Mouse (Mus musculus) gastrocnemius, adult 18-20 months (tissue): ENCODE measurements around the gene Dlg3. TPM values are rescaled to one million over a fixed set of nuclear protein-coding genes. Genes with fewer than 3 reads are reported as not detected.

Experiments
- DNase-seq: peaks from one replicate; pipeline ENCODE4 v3.0.0; 2021; ENCODE audit warnings: low spot score
- long read RNA-seq, 2 experiments: library from polyadenylated mRNA; stranded (forward); transcript quantifications; one replicate each; pipeline ENCODE4 v2.0.0; 2021
- total RNA-seq, 2 experiments: library from RNA; stranded (reverse); gene quantifications; 2 replicates each; pipeline ENCODE4 v1.2.3; 2021

Gene Dlg3
- 1 to 10 TPM; 1.1 to 1.9 TPM for total RNA-seq
- long read RNA-seq, experiment 1, result 0 reads
- long read RNA-seq, experiment 2, partial matches to known transcripts, result 0 of 2 reads
- long read RNA-seq, experiment 2, other reads (novel, unspliced or antisense), result 1 of 2 reads

DNA sequence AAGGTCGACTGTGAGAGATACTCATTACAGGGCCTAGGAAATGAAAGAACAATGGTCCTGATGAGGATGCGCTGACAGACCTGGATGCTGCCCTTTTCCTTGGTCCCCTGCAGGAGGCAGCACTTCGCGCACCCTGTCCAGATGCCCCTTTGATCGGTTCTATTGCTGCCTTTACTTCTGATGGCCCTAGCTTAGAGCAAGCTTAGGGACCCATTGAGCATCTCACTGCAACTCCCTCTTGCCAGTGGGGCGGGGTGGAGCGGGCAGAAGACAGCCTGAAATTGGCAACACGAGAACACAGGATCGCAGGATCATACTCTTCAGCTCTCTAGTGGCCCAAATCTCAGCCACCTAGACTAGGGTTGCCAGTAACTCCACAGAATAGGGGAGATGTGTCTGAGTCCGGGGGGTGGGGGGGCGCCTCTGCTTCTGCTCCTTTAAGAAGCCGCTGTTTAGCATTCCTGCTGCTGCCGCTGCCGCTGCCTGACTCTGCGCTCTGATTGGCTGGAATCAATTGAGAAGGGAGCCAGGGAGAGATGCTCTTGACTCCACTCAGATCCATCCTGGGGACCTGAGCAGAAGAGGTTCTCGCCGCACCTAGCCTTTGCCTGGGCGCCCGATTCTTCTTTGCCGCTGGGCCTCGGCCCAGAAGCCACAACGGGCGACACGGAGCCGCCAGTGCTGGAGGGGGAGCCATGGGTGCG lies at the start of gene Dlg3:
Dlg3 (plus strand) TSS at position 542 of the 704 bp plus-strand sequence.
- no peak for DNase-seq

DNA sequence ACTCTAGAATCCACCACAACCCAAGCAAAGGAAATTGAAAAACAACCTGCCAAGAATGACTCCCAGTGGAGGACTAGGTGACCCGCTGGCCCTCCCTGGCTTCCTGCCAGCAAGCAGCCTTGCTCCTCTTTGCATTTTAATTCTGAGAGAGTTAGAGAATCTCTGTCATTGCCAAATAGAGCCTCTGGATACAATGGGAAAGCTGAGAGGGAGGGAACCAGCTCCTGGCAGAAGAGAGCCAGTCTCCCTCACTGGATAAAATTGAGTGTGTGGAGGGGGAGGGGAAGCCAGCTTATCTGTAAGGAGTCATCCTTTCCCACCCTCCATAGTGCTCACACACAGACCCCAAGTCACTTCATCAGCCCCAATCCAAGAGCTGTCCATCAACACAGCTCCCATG lies 38.6 kb upstream of the Dlg3 start:
- no peak for DNase-seq

DNA sequence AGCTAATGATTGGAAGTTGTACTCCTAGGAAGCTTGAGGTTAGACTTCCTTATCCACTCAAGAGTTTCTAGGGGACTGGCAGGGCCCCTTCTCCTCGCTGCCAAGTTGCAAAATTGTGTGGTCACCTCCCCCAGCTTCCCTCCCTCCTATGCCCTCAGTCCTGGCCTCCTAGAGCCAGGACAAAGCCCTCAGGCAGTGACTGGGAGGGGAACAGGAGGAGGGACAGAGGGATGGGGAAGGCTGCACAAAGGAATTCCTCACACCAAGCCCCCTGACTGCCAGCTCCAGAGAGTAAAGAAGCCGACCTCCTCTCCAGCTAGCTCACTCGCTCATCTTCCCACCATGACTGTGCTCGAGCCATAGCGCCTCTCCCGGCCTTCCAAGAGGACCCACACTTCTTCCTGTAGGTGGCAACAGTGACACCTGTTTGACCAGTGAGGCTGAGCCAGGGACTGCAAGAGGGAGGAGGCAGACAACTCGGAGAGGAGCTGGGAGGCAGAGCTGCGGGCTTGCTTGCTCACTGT lies 37.8 kb upstream of the Dlg3 start, which contains the start of gene Gdpd2:
Gdpd2 (plus strand) TSS at position 209 of the 524 bp plus-strand sequence.
- peak; percentile 8 for DNase-seq

DNA sequence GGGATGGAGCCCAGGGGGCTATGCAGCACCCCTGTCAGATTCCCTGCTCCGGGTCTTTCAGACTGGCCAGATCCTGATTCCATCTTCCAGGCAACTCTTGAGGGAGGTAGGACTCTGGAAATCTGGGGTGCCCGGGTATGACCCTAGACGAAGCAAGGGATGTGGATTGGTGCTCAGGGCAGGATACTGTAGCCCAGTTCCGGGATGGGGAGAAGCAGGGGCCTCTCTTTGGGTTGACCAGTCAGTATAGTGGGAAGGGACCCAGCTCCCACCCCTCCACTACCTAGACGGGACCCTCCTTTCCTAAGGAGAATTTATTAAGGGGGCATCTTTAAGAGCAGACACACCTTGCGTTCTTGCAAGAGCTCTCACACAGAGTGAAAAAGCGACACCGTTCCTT lies 37.3 kb upstream of the Dlg3 start:
- no peak for DNase-seq

DNA sequence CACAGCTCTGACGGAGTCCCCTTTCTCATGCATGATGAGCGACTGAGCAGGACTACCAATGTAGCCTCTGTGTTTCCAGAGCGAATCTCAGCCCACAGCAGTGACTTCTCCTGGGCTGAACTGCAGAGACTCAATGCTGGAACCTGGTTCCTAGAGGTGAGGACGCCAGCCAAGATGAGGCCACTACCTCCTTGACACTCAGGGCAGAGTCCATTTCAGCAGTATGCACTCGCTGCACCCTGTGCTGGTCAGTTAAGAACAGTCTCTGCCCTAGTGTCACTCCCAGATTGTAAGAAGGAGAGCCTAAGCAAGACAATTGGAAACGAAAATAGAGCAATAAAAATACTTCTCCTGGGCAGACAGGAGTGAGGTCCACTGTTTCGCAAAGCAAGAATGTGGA lies 33.2 kb upstream of the Dlg3 start:
- DNase-seq, result no peak

DNA sequence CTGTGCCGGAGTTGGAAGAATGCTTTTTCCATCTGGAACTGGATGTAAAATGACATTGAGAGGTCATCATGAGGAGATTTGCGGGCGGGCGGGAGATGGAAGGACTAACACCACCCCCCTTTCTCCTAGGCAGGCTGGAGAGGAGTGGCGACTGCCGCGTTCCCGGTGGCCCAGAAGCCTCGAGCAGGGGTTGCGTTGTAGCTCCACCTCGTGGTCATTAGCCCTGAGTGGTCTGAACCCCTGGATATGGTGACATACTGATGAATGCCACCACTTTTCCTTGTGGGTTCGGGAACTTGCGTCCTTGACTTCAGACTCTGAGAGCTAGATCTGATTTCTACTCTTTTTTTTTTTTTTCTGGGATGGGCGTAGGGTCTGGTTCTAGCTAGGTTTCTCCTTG lies 28.6 kb upstream of the Dlg3 start:
- peak; percentile 49 for DNase-seq

DNA sequence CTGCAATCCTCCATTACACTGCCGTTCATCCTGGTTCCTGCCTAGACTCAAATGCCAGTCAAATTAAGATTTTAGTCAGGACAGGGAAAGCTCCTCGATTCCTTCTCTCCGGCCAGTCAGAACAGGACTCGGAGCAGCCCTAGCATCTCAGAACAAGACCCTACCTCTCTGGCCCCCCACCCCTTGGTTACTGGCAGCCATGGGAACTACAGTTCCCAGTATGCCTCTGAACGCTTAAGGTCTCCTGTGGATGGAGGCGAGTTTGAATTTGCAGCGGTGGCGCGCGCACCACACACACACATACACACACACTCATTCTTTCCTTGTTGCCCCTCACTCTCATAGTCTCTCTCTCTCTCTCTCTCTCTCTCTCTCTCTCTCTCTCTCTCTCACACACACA lies 28.1 kb upstream of the Dlg3 start:
- DNase-seq, result no peak

DNA sequence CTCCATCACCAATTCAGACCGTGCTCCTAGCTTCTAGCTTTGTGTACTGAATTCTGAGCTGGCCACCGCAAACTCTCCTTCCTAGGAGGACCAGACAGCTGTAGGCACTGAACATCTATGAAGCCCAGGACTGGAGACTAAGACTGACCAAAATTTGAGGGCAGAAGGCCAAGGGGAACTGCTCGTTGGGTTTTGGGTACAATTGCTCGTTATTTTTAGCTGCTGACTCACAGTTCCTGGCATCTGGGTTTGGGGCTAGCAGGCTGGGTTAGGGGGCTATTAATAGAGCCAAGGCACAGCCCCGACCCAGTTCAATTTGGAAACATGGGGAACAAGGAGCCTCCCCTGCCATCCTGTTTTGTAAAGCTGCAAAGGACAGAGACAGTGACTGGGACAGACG lies 26.7 kb upstream of the Dlg3 start:
- peak; percentile 28 for DNase-seq

DNA sequence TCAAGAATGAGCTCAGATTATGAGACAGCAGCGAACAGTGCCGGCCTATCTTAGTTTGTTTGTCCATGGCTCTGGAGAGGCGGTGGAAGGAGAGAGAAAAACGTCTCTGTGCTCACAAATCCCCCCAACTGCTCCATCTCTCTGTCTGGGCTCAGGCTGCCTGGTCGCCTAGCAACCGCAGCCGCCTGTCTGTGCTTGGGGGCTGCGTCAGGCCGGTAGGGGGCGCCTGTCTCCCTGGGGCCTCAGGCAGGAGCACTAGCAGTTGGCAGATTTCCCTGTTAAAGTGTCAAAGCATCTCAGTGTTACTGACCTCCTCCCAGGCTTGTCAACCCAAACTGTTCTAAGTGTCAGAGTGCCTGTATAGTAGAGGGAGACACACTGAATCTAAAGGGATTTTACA lies 25.6 kb upstream of the Dlg3 start:
- peak; percentile 15 for DNase-seq

DNA sequence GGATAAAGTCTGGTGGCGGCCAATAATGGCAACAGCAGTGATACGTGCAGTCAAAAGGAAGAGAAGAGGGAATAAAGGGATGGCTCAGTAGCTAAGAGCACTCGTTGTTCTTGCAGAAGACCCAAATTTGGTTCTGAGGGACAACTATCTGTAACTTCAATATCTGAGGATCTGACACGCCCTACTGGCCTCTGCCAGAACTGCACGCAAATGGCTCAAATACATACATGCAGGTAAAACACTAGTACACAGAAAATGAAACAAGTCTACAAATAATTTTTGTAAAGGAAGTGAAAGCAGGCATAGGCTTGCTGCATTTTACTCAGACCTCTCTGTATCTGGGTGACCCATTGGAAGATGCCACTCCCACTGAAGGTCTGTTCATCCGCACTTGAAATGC lies 1.7 kb upstream of the Dlg3 start:
- no peak for DNase-seq

DNA sequence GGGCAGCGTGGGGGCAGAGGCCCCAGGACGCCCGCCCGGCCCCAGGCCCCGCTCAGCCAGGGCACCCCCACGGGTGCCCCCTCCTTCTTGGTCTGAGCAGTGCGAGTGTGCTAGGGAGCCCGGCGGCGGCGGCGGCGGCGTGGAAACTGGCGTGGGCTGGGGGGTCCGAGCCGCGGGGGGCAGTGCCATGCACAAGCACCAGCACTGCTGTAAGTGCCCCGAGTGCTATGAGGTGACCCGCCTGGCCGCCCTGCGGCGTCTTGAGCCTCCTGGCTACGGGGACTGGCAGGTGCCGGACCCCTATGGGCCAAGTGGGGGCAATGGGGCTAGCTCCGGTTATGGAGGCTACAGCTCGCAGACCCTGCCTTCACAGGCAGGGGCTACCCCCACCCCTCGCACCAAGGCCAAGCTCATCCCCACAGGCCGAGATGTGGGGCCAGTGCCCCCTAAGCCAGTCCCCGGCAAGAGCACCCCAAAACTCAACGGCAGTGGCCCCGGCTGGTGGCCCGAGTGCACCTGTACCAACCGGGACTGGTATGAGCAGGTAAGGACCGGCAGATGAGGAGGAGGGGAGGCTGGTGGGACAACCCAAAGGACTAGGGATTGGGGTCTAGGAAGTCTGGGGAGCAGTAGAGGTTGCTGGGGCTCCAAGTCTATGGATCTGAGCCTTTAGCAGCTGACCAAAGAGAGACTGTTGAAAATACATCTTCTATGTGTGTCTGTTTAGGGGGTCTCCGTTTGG lies 534 bp downstream of the Dlg3 start:
- no peak for DNase-seq

DNA sequence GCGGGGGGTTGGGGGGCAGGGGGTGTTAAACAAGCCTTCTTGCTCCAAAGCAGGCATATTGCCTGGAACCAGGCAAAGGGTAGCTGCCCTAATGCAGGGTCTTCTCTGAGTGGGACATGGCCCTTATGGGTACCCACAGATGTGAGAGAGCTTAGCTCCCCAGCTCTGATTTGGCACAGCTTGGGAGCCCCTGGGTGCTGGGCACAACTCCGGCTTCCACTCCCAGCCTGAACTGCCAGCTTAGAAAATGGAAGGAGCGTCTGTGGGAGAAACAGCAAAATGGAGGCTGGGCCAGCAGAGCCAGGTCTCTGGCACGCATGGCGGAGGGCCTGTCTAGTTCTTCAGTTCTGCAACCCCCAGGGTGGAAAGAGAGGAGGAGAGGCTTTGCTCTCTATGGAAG lies 1.8 kb downstream of the Dlg3 start:
- no peak for DNase-seq

DNA sequence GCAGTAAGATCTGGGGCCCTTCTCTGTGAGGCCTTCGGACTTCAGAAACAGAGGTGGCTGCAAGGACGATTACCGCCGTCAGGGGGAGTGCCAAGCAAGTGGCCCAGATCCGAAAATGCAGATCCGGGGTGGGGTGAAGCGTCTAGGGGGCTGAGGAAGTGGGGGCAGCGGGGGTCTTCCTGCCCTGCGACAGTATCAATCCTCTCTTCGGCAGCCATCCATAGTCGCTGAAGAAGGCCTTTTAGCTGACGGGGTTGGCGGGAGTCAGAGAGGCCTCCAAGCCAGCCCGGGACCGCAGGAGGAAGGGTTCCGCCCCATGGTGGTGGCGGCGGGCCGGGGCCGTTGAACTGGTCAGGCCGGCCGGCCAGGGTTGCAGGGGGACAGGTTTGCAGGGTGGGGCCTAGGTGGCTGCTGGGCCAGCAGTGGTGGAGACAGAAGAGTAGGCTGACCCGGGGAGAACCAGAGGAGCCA lies 6.9 kb downstream of the Dlg3 start:
- DNase-seq, result peak; percentile 61

DNA sequence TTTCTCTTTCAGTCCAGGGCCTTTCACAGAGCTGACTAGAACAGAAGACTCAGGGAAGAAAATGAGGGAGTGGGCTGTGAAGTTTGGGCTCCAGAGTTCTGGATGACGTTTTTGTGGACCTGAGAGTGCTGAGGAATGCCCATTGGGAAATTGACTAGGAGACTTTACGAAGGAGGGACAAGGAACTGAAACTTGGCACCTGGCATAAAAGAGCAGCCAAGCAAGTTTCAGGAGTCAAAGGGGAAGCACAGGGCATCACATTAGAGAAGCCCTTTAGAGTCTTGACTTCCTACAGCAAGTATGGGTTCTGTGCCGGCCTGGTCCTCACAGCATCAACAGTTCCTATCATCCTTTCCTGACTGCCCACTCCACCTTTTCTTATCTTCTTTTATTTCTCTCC lies 7.9 kb downstream of the Dlg3 start:
- DNase-seq, result no peak

DNA sequence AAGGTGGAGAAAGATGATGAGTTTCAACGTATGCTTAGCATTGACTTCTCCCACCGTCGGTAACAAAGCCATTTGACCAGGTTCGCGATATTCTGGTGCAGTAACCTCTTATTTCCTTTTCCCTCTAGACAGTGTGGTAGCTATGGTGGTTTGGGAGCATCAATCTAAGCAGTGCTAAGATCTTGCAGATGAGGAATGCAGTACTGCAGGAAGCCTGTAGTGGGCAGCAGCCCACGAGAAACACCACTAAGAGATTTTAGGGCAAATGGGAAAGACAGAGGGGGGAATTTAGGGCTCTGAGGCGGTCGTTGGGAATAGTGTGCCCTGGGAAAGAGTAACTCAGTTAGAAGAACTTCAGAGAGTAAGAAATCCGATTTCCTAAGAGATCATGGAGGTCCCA lies 9.0 kb downstream of the Dlg3 start:
- peak; percentile 39 for DNase-seq

DNA sequence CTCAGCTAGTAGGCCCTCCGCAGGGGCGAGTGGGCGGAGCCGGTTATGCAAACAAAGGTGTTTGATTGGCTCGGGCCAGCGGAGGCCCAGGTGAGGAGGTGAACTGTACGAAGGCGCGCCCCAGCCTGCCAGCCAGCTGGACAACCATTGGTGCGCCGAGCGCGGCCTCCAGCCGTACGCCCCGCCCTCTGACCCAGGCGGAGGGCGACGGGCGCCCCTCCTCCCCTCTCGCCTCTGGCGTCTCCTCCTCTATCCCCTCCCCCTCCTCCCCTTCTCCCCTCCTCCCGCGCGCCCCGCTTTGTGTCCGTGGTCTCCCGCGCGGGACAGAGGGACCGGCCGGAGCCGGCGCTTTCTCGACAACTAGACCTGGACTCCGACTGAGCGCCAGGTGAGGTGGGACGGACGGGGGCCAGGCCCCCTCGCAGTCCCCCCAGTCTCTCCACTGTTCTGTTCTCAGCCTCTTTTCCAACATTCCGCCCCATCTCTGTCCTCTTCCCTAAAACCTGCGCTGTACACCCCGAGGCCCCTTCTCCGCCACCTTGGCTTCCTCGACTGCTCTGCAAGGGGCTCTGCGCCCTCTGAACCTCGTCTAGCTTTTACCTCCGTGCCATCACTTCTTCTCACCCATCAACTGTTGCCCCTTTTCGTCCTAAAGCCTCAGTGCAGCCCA lies 9.6 kb downstream of the Dlg3 start:
- peak; percentile 54 for DNase-seq

DNA sequence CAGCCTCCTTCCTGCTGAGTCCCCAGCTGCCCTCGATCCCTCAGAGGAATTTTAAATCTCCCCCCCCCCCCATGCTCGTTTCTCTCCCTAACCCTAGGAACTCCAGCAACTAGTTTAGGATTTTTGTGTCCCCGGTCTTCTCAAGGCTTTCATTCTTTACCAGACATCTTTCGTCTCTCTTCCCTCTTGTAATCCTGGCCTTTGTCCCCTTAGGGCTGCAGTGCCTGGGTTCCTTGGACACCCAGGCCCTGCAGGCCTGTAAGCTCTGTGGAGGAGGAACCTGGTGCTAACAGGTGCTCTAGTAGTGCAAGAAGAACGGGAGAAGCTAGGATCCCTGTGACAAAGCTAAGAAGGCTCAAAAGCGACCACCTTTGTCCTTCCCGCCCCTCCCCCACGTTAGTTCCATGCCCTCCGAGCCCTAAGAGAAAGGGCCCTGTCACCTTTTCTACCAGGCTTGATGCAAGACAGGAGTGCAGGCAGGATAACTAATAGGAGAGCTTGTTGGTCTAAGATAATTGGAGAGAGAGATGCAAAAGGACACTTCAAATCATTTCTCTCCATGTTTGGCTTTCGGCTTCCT lies 10.2 kb downstream of the Dlg3 start:
- no peak for DNase-seq

DNA sequence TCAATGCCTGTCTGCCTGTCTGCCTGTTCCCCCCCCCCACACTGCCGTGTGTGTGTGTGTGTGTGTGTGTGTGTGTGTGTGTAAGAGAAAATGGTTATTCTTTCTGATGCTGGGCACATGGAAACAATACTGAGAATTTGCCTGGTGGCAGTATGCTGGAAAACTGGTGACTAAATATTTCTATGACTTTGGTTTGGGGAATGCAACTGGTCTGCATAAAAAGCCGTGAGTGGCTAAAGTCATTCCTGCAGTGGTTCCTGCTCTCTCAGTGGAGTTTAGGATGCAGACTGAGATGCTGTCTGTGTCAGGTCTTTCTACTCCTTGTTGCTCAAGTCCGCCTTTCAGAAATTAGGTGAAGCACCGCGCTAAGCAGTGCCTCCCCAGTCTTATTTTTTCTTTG lies 10.9 kb downstream of the Dlg3 start:
- no peak for DNase-seq

DNA sequence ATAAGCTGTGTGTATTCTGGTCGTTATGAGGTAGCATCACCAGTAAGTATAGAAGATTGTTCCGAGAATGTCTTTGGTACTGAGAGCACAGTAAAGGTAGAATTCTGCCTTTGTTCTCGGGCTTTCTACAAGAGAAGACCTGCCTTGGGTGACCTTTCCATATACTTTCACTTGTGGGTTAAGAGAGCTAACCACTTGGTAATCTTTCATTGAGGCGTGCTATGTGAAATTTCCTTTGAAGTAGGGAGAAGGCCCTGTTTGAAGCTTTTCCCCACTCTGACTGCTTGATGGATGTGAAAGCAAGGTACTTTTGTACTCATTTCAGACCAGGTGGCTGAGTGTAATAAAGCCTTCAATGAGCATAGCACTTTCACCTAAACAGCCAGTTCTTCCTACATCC lies 21.8 kb downstream of the Dlg3 start:
- DNase-seq, result no peak

DNA sequence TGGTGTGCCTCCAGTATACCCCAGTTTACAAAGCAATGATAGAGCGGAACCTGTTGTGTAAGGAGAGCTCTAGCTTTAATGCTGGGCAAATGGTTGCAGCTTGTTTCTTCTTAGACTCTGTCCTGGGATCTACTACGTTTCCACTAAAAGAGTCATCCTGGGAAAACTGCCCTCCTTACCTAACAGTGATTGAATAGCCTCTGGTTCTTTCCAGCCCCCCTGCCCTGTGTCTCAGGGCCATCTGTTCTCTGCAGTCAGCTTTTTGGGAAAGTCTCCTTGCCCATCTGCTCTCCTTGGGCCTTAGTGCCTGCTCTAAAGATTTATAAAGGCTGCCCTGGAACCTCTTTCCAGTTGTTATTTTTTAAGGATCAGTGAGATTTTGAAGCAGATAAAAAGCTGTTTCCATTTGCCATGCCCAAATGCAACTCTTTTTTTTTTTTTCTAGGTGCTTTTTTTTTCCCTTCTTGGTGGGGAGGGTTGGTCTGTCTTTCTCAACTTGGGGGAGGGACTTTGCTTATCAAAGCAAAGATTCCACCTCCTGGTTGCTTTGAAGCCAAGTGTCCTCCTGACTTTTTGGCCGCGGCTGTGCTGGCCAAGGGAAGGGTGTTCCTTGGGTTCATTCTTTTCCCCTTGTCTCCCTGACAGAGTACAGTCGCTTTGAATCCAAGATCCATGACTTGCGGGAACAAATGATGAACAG lies 28.7 kb downstream of the Dlg3 start:
- DNase-seq, result no peak

DNA sequence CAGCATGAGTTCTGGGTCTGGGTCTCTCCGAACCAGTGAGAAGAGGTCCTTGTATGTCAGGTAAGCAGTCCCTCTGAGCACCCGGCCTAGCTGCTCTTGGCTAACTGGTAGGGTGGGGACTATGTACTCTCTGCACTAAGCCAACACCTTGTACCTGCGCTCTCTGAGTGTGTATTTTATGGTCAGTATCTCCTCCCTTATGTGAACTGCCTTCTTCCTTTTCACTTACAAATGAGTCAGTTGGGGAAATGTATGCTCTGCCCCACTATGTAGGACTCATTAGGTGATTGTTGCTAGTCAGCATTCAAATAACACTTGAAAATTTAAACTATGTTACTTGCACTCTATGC lies 29.2 kb downstream of the Dlg3 start:
- DNase-seq, result no peak
